Mouse (Mus musculus) left cerebral cortex, postnatal 4 days (tissue): ENCODE results near the gene Brinp2. TPM values are rescaled to one million over a fixed set of nuclear protein-coding genes. Genes with fewer than 3 reads are reported as not detected.

Source experiments
- DNase-seq: peaks from one replicate; pipeline ENCODE4 v3.0.0-alpha.2; 2022
- intact Hi-C: fragments of 180-260 bp; cut with DNase I; formaldehyde crosslinking; loops from one replicate; pipeline ENCODE4 v1.15.1; 2025
- total RNA-seq, 2 experiments: library from RNA; stranded (reverse); gene quantifications; 2 replicates each; pipeline ENCODE4 v1.2.3; 2021

The Brinp2 gene
- total RNA-seq: 10 to 100 TPM; 50.7 to 59.4 TPM

DNA sequence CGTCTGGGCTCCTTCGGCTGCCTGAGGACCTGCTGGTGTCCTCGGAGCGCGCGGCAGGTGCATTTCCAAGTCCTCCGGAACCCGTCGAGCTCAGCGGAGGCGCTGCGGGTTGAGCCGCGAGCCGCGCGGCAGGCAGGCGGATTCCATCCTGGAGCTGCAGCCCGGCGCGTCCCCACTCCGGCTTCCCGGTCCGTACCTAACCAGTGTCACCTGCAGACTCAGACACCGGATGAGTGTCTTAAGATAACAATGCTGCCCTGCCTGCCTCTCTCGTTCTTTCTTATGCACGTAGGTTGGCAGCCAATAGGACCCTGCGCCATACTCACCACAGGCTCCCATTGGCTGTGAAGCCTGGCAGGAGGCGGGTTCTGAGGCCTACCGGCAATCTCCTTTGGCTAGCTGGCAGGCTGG is at the start of gene Brinp2:
Gene Brinp2, minus strand, starts transcription at position 276 of the 411 bp plus-strand sequence.
- DNase-seq: peak; percentile 93
- intact Hi-C loops: loop anchor here (10.0 kb wide), 1 partner anchor 299 kb away; no protein-coding TSS in a partner anchor

GRCm38 (mm10) chr1:158400898-158401297 is 44.8 kb upstream of the Brinp2 start:
- intact Hi-C loops: no loop called here

GRCm38 (mm10) chr1:158397058-158397457 is 40.9 kb upstream of the Brinp2 start:
- intact Hi-C loops: no loop called here
- no peak for DNase-seq

More at GRCm38 (mm10) chr1:158400898-158401297, 44.8 kb upstream of the Brinp2 start:
- DNase-seq: no peak

DNA sequence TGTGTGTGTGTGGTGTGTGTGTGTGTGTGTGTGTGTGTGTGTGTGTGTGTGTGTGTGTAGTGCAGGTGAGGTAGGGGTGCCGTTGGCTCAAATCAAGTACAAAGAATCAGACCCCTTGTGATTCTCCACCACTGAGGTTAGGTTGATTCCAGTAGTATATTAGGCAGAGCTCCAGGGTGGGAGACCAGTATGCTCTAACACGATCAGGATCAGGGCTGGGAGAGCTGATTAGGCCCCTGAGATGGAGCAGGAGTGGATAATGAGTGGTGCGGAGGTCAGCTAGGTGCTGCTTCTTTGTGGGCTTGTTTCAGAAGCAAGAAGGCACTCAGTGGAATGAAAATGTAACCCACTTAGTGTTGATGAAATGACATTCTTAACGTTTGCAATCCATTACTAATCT is 34.6 kb upstream of the Brinp2 start:
- intact Hi-C loops: no loop called here
- no peak for DNase-seq

DNA sequence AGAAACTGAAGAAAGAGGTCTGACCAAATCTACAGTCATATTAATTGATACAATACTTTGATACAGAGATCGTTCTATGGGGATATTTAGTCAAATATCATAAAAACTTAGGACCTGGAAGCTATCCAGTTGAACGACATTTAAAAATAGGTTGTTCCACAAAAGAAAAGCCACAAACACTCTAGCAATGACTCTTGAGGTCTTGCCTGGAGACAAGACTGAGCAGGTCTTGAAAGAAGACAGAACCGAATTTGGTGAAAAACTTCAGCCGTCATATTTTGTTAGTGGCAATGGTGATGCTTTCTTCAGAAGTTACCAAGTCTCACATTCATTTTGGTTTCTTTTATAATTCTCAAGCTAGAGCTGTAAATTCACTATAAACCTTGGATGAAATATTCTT is 32.9 kb upstream of the Brinp2 start:
- intact Hi-C loops: no loop called here
- DNase-seq: no peak

GRCm38 (mm10) chr1:158386781-158387180 is 30.7 kb upstream of the Brinp2 start:
- intact Hi-C loops: no loop called here
- DNase-seq: no peak

- intact Hi-C loops: no loop called here
Observed at GRCm38 (mm10) chr1:158385311-158385710, 29.2 kb upstream of the Brinp2 start.

DNA sequence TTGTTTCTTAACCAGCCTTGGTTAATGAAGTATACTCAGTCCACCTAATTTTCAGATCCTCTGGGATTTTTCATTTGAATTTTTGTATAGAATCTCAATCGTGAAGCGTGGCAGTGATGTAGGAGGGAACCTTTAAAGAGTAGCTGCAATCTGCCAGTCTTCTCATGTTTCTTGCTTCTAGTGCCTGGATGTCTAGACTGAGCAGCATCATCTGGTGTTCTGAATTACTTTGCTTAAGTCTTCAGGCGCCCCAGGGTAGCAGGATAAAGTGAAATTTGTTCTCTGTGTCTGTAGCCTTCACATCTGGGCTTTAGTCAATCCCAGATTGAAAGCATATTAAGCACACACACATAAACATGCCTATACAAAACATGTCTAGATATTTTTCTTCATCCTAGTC is 27.1 kb upstream of the Brinp2 start:
- intact Hi-C loops: no loop called here
- no peak for DNase-seq

More at GRCm38 (mm10) chr1:158385311-158385710, 29.2 kb upstream of the Brinp2 start:
- no peak for DNase-seq

DNA sequence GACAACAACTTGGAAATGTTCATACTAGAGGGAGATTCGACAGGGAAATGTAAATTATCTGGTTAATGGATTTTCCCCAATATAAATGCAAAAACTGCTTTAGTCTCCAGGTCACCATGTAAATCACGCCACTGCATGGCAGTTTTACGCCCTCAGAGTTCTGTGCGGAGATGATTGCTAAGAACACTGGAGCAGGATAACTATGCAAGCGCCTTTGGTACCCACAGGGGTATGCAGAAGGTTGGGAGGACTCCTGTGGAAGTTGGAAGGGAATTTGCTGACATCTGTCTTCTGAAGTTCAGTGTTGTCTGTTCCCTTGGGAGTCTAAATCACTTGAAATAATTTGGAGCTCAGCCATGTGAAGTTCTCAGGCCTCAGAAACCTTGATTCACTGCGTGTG is 26.2 kb upstream of the Brinp2 start:
- no peak for DNase-seq
- intact Hi-C loops: no loop called here

DNA sequence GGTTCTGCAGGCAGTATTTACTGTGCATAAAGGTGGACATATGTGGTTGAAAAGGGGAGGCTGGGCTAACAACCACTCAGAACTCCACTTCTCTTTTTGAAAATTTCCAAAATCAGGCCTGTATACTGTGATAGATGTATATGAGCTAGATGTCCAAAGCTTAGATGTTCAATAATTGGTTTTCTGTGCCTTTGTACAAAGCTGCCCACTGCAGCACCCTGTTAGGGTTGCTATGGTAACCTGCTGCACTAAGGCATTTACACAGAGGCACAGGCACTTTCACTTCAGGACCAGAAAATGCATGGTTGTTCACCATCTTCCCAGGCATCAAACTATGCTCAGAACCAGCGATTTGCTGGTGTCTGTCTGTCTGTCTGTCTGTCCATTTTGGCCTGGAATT is 8.3 kb upstream of the Brinp2 start:
- intact Hi-C loops: no loop called here
- DNase-seq: no peak

GRCm38 (mm10) chr1:158362292-158363101 is 6.4 kb upstream of the Brinp2 start:
- intact Hi-C loops: no loop called here
- DNase-seq: peak; percentile 62

DNA sequence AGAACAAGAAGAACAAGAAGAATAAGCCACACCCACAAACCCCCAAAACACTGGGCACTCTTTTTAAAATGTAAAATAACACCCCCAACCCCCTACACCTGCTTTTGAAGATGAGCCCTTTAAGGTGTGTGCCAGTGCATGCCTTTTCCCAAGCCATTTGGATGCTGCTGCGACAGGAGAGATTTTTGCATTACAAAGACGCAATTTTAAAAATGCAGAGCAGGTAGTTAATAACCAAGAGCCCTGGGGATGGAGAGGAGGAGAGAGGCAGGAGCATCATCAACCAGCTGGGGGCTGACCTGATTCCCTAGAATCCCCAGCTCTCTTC is 5.8 kb upstream of the Brinp2 start, which contains the start of gene Astn1:
Gene Astn1, plus strand, starts transcription at position 310 of the 328 bp plus-strand sequence.
- intact Hi-C loops: no loop called here
- DNase-seq: no peak

DNA sequence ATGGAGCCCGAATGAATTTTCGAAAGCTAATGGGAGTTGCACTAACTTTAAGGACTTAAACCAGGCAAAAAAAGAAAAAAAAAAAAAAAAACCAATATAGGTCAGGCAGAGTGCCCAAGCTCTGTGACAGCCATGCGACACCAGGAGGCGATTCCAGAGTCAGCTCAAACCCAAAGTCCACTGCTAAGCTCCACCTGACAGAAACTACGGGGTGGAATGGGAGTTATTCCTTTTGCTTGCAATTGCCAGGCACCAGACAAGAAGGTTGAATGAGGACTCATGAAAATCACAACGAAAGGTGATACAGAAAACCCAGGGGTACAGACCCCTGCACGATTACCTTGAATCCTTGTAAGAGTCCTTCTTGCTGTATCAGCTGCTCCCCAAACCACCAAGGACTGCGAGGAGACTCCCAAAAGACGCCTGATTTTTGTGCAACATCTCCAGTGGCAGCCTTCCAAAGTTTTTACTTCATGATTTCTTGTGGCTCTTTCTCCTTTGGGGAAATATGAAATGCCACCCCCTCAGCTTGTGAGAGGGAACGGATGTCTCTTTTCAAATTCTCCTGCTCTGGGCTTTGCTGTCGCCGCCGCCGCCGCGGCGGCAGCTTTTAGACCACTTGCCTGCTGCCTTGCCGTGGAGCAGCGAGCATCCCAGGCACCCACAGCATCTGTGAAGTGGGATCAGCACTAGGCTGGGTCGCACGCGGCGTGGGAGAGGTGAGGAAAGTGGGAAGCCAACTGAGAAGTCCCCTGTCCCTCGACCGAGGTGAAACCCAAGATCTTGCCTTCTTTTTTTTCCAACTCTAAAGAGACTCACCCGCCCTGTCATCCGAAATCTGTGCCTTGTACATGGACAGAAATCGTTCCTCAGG is 712 bp downstream of the Brinp2 start:
- peak; percentile 24 for DNase-seq
- intact Hi-C loops: loop anchor here (10.0 kb wide), 1 partner anchor 299 kb away; no protein-coding TSS in a partner anchor

GRCm38 (mm10) chr1:158353656-158354371 is 2.3 kb downstream of the Brinp2 start:
- intact Hi-C loops: loop anchor here (5.0 to 10.0 kb wide), 3 partner anchors 301 to 802 kb away; no protein-coding TSS in a partner anchor
- DNase-seq: no peak

- intact Hi-C loops: no loop called here
Observed at GRCm38 (mm10) chr1:158343243-158343714, 12.8 kb downstream of the Brinp2 start.

GRCm38 (mm10) chr1:158328839-158329238 is 27.3 kb downstream of the Brinp2 start:
- intact Hi-C loops: no loop called here
- no peak for DNase-seq

More at GRCm38 (mm10) chr1:158343243-158343714, 12.8 kb downstream of the Brinp2 start:
- DNase-seq: peak; percentile 47

GRCm38 (mm10) chr1:158328126-158328525 is 28.0 kb downstream of the Brinp2 start:
- peak; percentile 8 for DNase-seq
- intact Hi-C loops: no loop called here

DNA sequence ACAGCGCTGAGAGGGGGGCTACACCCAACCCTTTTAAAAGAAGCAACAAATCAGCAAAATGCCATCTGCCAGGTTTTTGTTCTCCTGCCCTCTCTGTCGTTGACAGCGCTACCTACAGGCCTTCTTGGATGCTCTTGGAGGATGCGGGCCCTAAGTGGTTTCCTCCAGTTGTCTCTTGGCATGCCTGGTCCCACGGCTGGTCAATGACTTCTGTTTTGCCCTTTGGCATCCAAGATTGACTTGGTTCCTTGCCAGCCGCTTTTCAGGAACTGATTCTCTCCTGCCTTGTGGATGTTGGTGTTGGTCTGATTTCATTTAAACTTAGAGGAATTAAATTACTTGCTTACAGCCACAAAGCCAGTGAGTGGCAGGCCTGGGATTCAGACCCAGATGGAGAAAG is 32.8 kb downstream of the Brinp2 start:
- intact Hi-C loops: no loop called here
- DNase-seq: peak; percentile 48

DNA sequence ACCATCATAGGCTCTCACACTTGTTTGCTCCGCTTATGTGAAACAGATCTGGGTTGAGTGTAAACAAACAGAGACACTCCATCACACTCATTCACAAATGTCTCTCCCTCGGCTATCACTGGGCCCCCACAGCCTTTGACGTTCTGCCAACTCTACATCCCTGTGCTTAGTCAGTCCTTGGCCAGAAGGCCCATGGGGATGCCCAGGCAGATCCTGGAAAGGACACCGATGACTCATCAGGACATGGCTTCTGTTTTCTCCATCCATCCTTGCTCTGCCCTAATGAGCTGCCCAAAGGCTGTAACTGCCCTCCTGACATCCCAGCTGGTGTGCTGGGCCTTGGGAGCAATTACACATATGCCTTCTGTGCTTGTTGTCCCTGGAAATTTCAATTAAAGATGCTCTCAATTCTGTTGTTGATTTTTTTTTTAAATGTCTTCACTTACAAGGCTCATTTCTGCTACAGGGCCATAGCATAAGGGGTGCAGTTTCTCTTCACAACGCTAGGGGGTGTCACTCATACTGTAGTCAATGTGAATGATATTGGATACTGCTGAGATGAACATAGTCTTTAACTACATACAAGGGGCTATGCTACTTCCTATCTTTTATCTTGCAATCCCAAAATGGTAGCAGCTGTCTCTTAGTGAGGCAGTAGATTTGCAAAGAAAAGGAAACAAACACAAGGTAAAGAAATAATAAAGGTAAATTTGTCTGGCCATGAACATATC is 45.5 kb downstream of the Brinp2 start:
- peak; percentile 38 for DNase-seq
- intact Hi-C loops: no loop called here

DNA sequence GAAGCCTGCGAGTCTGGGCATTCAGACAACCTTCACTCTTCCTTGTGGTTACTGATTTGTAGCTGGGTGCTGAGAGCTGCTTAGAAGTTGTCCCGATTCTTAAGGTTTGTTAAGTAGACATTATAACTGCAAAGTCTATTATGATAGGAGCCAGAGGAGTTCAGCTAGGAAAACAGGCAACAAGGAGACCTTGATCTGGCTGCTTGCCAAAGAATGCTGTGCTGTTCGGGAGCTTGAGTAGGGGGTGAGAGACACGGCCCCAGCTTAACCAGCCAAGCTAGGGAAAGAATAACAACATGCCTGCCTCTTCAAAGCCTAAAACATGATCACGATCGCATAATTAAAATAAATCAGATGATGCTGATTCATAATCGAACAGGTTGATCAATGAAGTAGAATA is 59.1 kb downstream of the Brinp2 start:
- DNase-seq: peak; percentile 30
- intact Hi-C loops: no loop called here
